Mouse (Mus musculus): ENCODE measurements at regions not wholly inside any gene's neighbourhood (a gene's known extent, or its start where the extent isn't known, plus 50 kb on each side); places are given as distances from the start of the nearest gene placed in this dataset.

DNA sequence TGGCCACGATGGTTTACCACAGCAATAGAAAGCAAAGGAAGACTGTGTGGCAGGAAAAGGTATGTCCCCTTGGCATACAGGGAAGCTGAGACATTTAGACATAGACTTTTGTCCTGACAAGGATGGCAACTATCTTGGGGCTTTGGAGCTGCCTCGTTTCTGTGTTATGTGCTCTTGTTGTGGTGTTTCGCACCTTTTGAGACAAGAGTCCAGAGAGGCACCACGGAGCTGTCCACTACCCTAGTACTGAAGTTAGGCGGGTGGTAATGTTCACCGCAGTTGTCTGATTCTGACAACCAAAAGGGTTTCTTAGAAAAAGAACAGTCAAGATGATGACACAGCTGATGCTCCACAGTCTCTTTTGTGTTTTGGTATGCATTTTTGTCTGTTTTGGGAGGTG, 90.9 kb upstream of the Got2 start:
- TF ChIP-seq EP300 (IDR thresholded peaks at IDR 0.05; ENCODE audit: low read depth) (no peak), CTCF (IDR thresholded peaks at IDR 0.05; ENCODE audit: low read depth) (no peak)
